Mouse (Mus musculus): ENCODE data around the gene Med21.

GRCm38 (mm10) chr6:146641621-146642210 is 631 bp upstream of the Med21 start:
- TF ChIP-seq CTCF (IDR thresholded peaks at IDR 0.05; ENCODE audit: low read depth) (no peak), EP300 (IDR thresholded peaks at IDR 0.05; ENCODE audit: low read depth) (no peak)

Data from liver, postnatal 0 days (tissue).